Mouse (Mus musculus) telencephalon, adult 2 months (tissue): ENCODE data around the gene Gm21586.
"Not testable (repeated sequence)": the region's sequence is repeated elsewhere in the genome, so short reads cannot be mapped to it uniquely, and the experiment has no call there.

Experiments used
- DNase-seq: peaks from one replicate; pipeline ENCODE4 v3.0.0-alpha.2; 2011; ENCODE audit warnings: low read depth, low spot score

The Gm21586 gene

DNA sequence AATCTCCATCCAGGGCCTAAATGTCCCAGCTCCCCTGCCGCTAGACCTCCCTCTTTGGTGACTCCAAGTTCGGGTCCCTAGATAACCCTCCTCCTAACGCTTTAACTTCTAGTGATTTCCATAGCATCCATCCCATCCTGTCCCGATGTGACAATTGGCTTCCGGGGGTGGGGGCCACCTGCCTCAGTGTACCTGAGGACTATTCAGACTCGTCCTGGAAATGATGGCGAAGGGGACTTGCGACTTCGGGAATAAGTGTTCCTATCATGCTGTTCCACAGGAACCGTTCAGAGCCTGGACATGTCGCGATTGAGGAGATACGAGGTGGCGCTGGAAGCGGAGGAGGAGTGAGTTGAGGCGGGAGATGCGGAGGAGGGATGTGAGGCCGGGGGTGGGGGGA, at the start of gene Gm21586:
TSS of gene Gm21586 (plus strand) at position 301 of the 400 bp plus-strand sequence.
- not testable (repeated sequence) for DNase-seq

DNA sequence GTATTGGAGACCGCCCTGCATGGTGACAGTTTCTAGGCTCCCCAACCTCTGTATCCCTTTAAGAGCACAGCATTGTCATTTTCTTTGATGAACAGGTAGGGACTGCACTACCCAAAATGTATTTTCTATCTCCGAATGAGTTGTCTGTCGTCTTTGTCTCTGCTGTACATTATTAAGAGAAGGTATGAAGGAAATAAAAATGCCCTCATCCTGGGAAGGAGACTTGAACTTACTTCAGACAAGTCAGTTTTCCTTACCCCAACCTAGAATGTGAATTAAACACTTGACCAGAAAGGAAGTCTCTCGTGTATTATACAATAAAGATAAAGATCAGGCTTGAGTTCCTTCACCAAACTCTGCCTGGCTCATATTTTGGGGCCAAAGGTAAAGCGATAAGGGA, 27.3 kb downstream of the Gm21586 start, which contains the start of gene Gm2163:
TSS of gene Gm2163 (plus strand) at position 301 of the 400 bp plus-strand sequence.
- DNase-seq, result not testable (repeated sequence)
